Mouse (Mus musculus): ENCODE data around the gene Angptl2.

- TF ChIP-seq CTCF (IDR thresholded peaks at IDR 0.05; ENCODE audit: low read depth): no peak
- TF ChIP-seq EP300 (optimal IDR thresholded peaks at IDR 0.05): no peak
Observed at GRCm38 (mm10) chr2:33256769-33257537, 41.1 kb downstream of the Angptl2 start.
